ENCODE assay signal across 8 mouse cellular contexts in genomic region chr7:81571941-81572441, GRCm38 (mm10). TPM values are rescaled to one million over a fixed set of nuclear protein-coding genes. Genes with fewer than 3 reads are reported as not detected.
DNase-seq lines count a peak whose midpoint lies in the region; ATAC-seq and TF ChIP-seq lines count a peak whose summit lies in the region.

No protein-coding gene starts in this region.

- H3K36me3 ChIP-seq in CH12.LX (replicated peaks in 1 of 2; ENCODE audit: control insufficient read depth in 1 of 2, insufficient read depth in 1 of 2, low read length in 1 of 2), result peaks cover 18 to 28% of the 10 kb centered on the region in 2 experiments
- no peaks in the 10 kb centered on the region for H3K36me3 ChIP-seq in forebrain, embryonic 16.5 days (ENCODE audit: control insufficient read depth, insufficient read depth)
- H3K36me3 ChIP-seq in midbrain, embryonic 15.5 days (replicated peaks), result 0 out of 2 replicates have a peak, but pooled peaks cover 4% of the 10 kb centered on the region

- peak overlapping the region; percentile 66 for H3K9ac ChIP-seq in CH12.LX (ENCODE audit: insufficient read depth, low read depth)
- peak overlapping the region; percentile 86 for H3K9ac ChIP-seq in forebrain, embryonic 16.5 days (replicated peaks; ENCODE audit: low read depth, low read length)
- peak overlapping the region; percentile 90 for H3K9ac ChIP-seq in midbrain, embryonic 15.5 days

- TF ChIP-seq EP300 in CH12.LX (IDR thresholded peaks at IDR 0.05; ENCODE audit: low read length), result no peak

- in situ Hi-C loops in CH12.LX (cut with MboI; ENCODE audit: low pct_ligation_motif_present, low pct_unique_long_range_greater_than_20kb, low sequenced_read_pairs) (no loop called here), Patski (cut with MboI; ENCODE audit: low pct_unique_long_range_greater_than_20kb) (no loop called here)

- ATAC-seq in Patski, result no peak
- no peak for ATAC-seq in forebrain, embryonic 16.5 days
- no peak for ATAC-seq in midbrain, embryonic 15.5 days (replicated peaks)
- no peak for ATAC-seq in CD4-positive, CD25-positive, alpha-beta regulatory T cell, adult 4 months
- ATAC-seq in megakaryocyte progenitor cell, adult 5-6 weeks (replicated peaks; ENCODE audit: poor library complexity), result no peak

- peak overlapping the region; percentile 80 for H3K27ac ChIP-seq in CH12.LX (ENCODE audit: insufficient read depth, low read depth)
- peak overlapping the region; percentile 94 for H3K27ac ChIP-seq in forebrain, embryonic 16.5 days (ENCODE audit: low read length)
- peak overlapping the region; percentile 97 for H3K27ac ChIP-seq in midbrain, embryonic 15.5 days

- no peaks in the 10 kb centered on the region for H3K27me3 ChIP-seq in CH12.LX (replicated peaks)
- no peaks in the 10 kb centered on the region for H3K27me3 ChIP-seq in Patski
- H3K27me3 ChIP-seq in forebrain, embryonic 16.5 days (replicated peaks; ENCODE audit: control insufficient read depth, insufficient read depth, low read length), result no peaks in the 10 kb centered on the region
- H3K27me3 ChIP-seq in midbrain, embryonic 15.5 days (replicated peaks), result no peaks in the 10 kb centered on the region

- TF ChIP-seq POLR2A in CH12.LX (IDR thresholded peaks at IDR 0.05; ENCODE audit: low read depth, low read length), result no peak

- POLR2A ChIA-PET in Patski (lab: Charles Lee), result no interaction called here

- 14% methylated on average over 15 of the region's 15 CpGs for WGBS in forebrain, embryonic 16.5 days
- 17% methylated on average over 15 of the region's 15 CpGs for whole genome bisulfite sequencing in midbrain, embryonic 15.5 days

- intact Hi-C loops in left cerebral cortex, postnatal 4 days (cut with DNase I), result loop anchor here (10.0 kb wide), 2 partner anchors 107 to 193 kb away; partner anchors contain the start of gene Ramac

- dilution Hi-C loops in CH12.LX (cut with MboI; ENCODE audit: extremely low pct_ligation_motif_present, extremely low pct_unique_long_range_greater_than_20kb, low sequenced_read_pairs), result no loop called here

- CTCF ChIA-PET in Patski (lab: Charles Lee), result interaction anchor here (0.9 to 1.0 kb wide), 2 partner anchors 8 to 103 kb away, joined by 3 read pairs; no protein-coding TSS in a partner anchor

- H3K4me3 ChIP-seq in CH12.LX (replicated peaks in 1 of 3; ENCODE audit: low read depth in 2 of 3, low read length in 2 of 3, poor library complexity in 1 of 3), result peak overlapping the region; percentile 90 to 93 (median 91)
- peak overlapping the region; percentile 79 for H3K4me3 ChIP-seq in forebrain, embryonic 16.5 days (replicated peaks; ENCODE audit: low read length)
- H3K4me3 ChIP-seq in midbrain, embryonic 15.5 days, result peak overlapping the region; percentile 93

- TF ChIP-seq RAD21 in CH12.LX (IDR thresholded peaks at IDR 0.05; ENCODE audit: low read depth, low read length), result no peak

- no peaks in the 10 kb centered on the region for H3K9me3 ChIP-seq in CH12.LX (replicated peaks; ENCODE audit: low read length)
- H3K9me3 ChIP-seq in forebrain, embryonic 16.5 days (ENCODE audit: control insufficient read depth, low read length), result no peaks in the 10 kb centered on the region
- no peaks in the 10 kb centered on the region for H3K9me3 ChIP-seq in midbrain, embryonic 15.5 days

- peak overlapping the region; percentile 74 for H3K4me2 ChIP-seq in CH12.LX (ENCODE audit: insufficient read depth, low read depth, poor library complexity, severe bottlenecking)
- peak overlapping the region; percentile 67 for H3K4me2 ChIP-seq in forebrain, embryonic 16.5 days (ENCODE audit: low read length)
- H3K4me2 ChIP-seq in midbrain, embryonic 15.5 days, result peak overlapping the region; percentile 56

- peaks cover 26% of the 10 kb centered on the region for H3K79me2 ChIP-seq in CH12.LX (replicated peaks; ENCODE audit: control insufficient read depth, extremely low read depth, insufficient read depth, poor library complexity, severe bottlenecking)

- H3K4me1 ChIP-seq in CH12.LX (ENCODE audit: control insufficient read depth in 1 of 2, insufficient read depth in 2 of 2), result peaks cover 0 to 20% of the 10 kb centered on the region in 2 experiments; a peak in 2 of 4 replicates
- peaks cover 17% of the 10 kb centered on the region for H3K4me1 ChIP-seq in forebrain, embryonic 16.5 days (replicated peaks; ENCODE audit: control insufficient read depth, insufficient read depth, low read length)
- peaks cover 17% of the 10 kb centered on the region for H3K4me1 ChIP-seq in midbrain, embryonic 15.5 days

- TF ChIP-seq CTCF in CH12.LX (conservative IDR thresholded peaks at IDR 0.05 in 1 of 2, IDR thresholded peaks at IDR 0.05 in 1 of 2; ENCODE audit: low read depth in 2 of 2, low read length in 2 of 2) (no peak), Patski (IDR thresholded peaks at IDR 0.05) (no peak)

- DNase-seq in CH12.LX (ENCODE audit: extremely low read depth), result peak; percentile 9
- peak; percentile 6 for DNase-seq in Patski (ENCODE audit: low read depth, low spot score)
- DNase-seq in kidney, postnatal 14 days, result peak; percentile 24
- no peak for DNase-seq in left cerebral cortex, postnatal 4 days

TF ChIP-seq in CH12.LX, 34 proteins besides CTCF, POLR2A, EP300 and RAD21:
- TF ChIP-seq ZNF384 (IDR thresholded peaks at IDR 0.05; ENCODE audit: low read depth, low read length), result no peak
- TF ChIP-seq BHLHE40 (IDR thresholded peaks at IDR 0.05; ENCODE audit: low read depth, low read length), result no peak
- TF ChIP-seq MYC (IDR thresholded peaks at IDR 0.05; ENCODE audit: low read depth, low read length), result no peak
- TF ChIP-seq IRF4 (IDR thresholded peaks at IDR 0.05; ENCODE audit: low read depth, low read length), result peak; percentile 25; the same call in 1 of the 2 replicates
- TF ChIP-seq POLR2AphosphoS2 (IDR thresholded peaks at IDR 0.05; ENCODE audit: low read depth, low read length), result no peak
- TF ChIP-seq E2F4 (IDR thresholded peaks at IDR 0.05; ENCODE audit: insufficient replicate concordance, low read depth, low read length), result no peak
- TF ChIP-seq JUN (IDR thresholded peaks at IDR 0.05; ENCODE audit: insufficient read depth, low read depth, low read length), result no peak
- 0 out of 2 replicates have a peak, but pooled peaks have one; percentile 24 for TF ChIP-seq ETS1 (conservative IDR thresholded peaks at IDR 0.05; ENCODE audit: low read depth, low read length)
- no peak for TF ChIP-seq ELF1 (IDR thresholded peaks at IDR 0.05; ENCODE audit: low read depth, low read length)
- TF ChIP-seq ZKSCAN1 (IDR thresholded peaks at IDR 0.05; ENCODE audit: borderline replicate concordance, low read depth, low read length), result no peak
- TF ChIP-seq SIN3A (IDR thresholded peaks at IDR 0.05; ENCODE audit: low read length), result peak; percentile 34; the same call in 1 of the 2 replicates
- no peak for TF ChIP-seq CHD2 (IDR thresholded peaks at IDR 0.05; ENCODE audit: low read length)
- TF ChIP-seq NRF1 (IDR thresholded peaks at IDR 0.05; ENCODE audit: low read depth, low read length), result peak; percentile 38; the same call in 1 of the 2 replicates
- no peak for TF ChIP-seq HCFC1 (IDR thresholded peaks at IDR 0.05; ENCODE audit: low read depth, low read length)

RNA-seq across cellular contexts. Expression of gene Whamm, which starts 0.9 kb away (rescaled TPM):
- total RNA-seq in CH12.LX (2012; rRNA removed) (9.7 and 13.3 TPM in 2 replicates), CH12.LX (2014; rRNA removed) (5.2 and 5.4 TPM in 2 replicates)
- polyA plus RNA-seq in CH12.LX (2012; ENCODE audit: insufficient read length, low read depth) (11.2 and 13.3 TPM in 2 replicates), Patski (2021) (16.2 TPM)
- 3.6 and 6.0 TPM in 2 replicates for polyA plus RNA-seq in forebrain, embryonic 16.5 days (2015; fragmentation: Nextera tagmentation; extraction: Ambion mirVana)
- polyA plus RNA-seq in midbrain, embryonic 15.5 days (2015; fragmentation: Nextera tagmentation; extraction: Ambion mirVana), result 6.0 and 6.9 TPM in 2 replicates
- total RNA-seq in left cerebral cortex, postnatal 4 days (2021), result 10 to 100 TPM; 14.5 to 15.9 TPM
- 1 to 10 TPM; 3.1 to 5.5 TPM for polyA plus RNA-seq in CD4-positive, CD25-positive, alpha-beta regulatory T cell, adult 4 months (2017; shearing (Covaris generic))
- 12.3 and 13.4 TPM in 2 replicates for total RNA-seq in megakaryocyte progenitor cell, adult 5-6 weeks (2015)
- 17.5 and 18.6 TPM in 2 replicates for total RNA-seq in megakaryocyte progenitor cell, adult 5-6 weeks (2017)

RNA-seq across cellular contexts. Expression of gene Fsd2, which starts 5.2 kb away (rescaled TPM):
- total RNA-seq in CH12.LX (2012; rRNA removed) (1.2 and 1.6 TPM in 2 replicates), CH12.LX (2014; rRNA removed) (0.18 and 0.26 TPM in 2 replicates)
- polyA plus RNA-seq in CH12.LX (2012; ENCODE audit: insufficient read length, low read depth) (0.54 and 0.56 TPM in 2 replicates), Patski (2021) (not detected)
- 0.25 and 0.46 TPM in 2 replicates for polyA plus RNA-seq in forebrain, embryonic 16.5 days (2015; fragmentation: Nextera tagmentation; extraction: Ambion mirVana)
- polyA plus RNA-seq in midbrain, embryonic 15.5 days (2015; fragmentation: Nextera tagmentation; extraction: Ambion mirVana), result 0.17 and 0.29 TPM in 2 replicates
- total RNA-seq in left cerebral cortex, postnatal 4 days (2021), result under 1 TPM in 1 of 2 experiments, not detected in 1; 0.08 TPM
- polyA plus RNA-seq in CD4-positive, CD25-positive, alpha-beta regulatory T cell, adult 4 months (2017; shearing (Covaris generic)), result 1 to 10 TPM; 5.3 to 6.4 TPM
- 0.17 TPM in 1 of 2 replicates, not detected in the other for total RNA-seq in megakaryocyte progenitor cell, adult 5-6 weeks (2015)
- total RNA-seq in megakaryocyte progenitor cell, adult 5-6 weeks (2017), result 0.04 and 0.27 TPM in 2 replicates
